Mouse (Mus musculus): ENCODE measurements around the gene Olfr1181. TPM values are rescaled to one million over a fixed set of nuclear protein-coding genes. Genes with fewer than 3 reads are reported as not detected.
"Not testable (repeated sequence)": the region's sequence is repeated elsewhere in the genome, so short reads cannot be mapped to it uniquely, and the experiment has no call there.

Olfr1181 gene
- not detected in 2 replicates for polyA plus RNA-seq (2014; fragmentation: Nextera tagmentation; extraction: Ambion mirVana)

GRCm38 (mm10) chr2:88426071-88426470, at the start of gene Olfr1181:
Olfr1181 (minus strand) TSS chr2:88426171.
- ATAC-seq (ENCODE audit: low FRiP score) (no peak), DNase-seq (ENCODE audit: low spot score) (no peak)
- no peaks in the 10 kb centered on the region for H3K4me1 ChIP-seq (replicated peaks; ENCODE audit: control insufficient read depth, insufficient read depth, low read length)
- WGBS = 94% methylated on average over 1 of the region's 1 CpGs
- H3K4me2 ChIP-seq (replicated peaks) = no peak within 1 kb of the TSS
- no peak within 1 kb of the TSS for H3K4me3 ChIP-seq (replicated peaks; ENCODE audit: low read length)
- H3K36me3 ChIP-seq (replicated peaks; ENCODE audit: control insufficient read depth, insufficient read depth) = no peaks in the 10 kb centered on the region
- H3K9ac ChIP-seq = no peak within 1 kb of the TSS
- H3K27ac ChIP-seq = no peak within 1 kb of the TSS
- H3K9me3 ChIP-seq (ENCODE audit: control insufficient read depth, low read length) = no peaks in the 10 kb centered on the region
- no peaks in the 10 kb centered on the region for H3K27me3 ChIP-seq (ENCODE audit: control insufficient read depth, insufficient read depth, low read length)

GRCm38 (mm10) chr2:88454567-88454966, 28.6 kb upstream of the Olfr1181 start, which contains the start of gene Olfr1183:
Olfr1183 (plus strand) TSS chr2:88454867.
- WGBS = 81% methylated on average over 1 of the region's 1 CpGs
- H3K36me3 ChIP-seq (replicated peaks; ENCODE audit: control insufficient read depth, insufficient read depth) = not testable (repeated sequence)

GRCm38 (mm10) chr2:88449031-88449430, 23.1 kb upstream of the Olfr1181 start, which contains the start of gene Gm13757:
Gm13757 (minus strand) TSS chr2:88449131.
- DNase-seq (ENCODE audit: low spot score) = no peak
- H3K9ac ChIP-seq = no peak within 1 kb of the TSS
- no peaks in the 10 kb centered on the region for H3K4me1 ChIP-seq (replicated peaks; ENCODE audit: control insufficient read depth, insufficient read depth, low read length)
- no peaks in the 10 kb centered on the region for H3K9me3 ChIP-seq (ENCODE audit: control insufficient read depth, low read length)
- no peak for ATAC-seq (ENCODE audit: low FRiP score)
- WGBS = 100% methylated on average over 1 of the region's 1 CpGs
- H3K27me3 ChIP-seq (ENCODE audit: control insufficient read depth, insufficient read depth, low read length) = no peaks in the 10 kb centered on the region
- no peak within 1 kb of the TSS for H3K4me3 ChIP-seq (replicated peaks; ENCODE audit: low read length)
- H3K36me3 ChIP-seq (replicated peaks; ENCODE audit: control insufficient read depth, insufficient read depth) = no peaks in the 10 kb centered on the region
- no peak within 1 kb of the TSS for H3K4me2 ChIP-seq (replicated peaks)
- H3K27ac ChIP-seq = no peak within 1 kb of the TSS

More at GRCm38 (mm10) chr2:88454567-88454966, 28.6 kb upstream of the Olfr1181 start, which contains the start of gene Olfr1183:
- ATAC-seq (ENCODE audit: low FRiP score); H3K4me1 ChIP-seq (replicated peaks; ENCODE audit: control insufficient read depth, insufficient read depth, low read length); H3K27ac ChIP-seq; H3K4me3 ChIP-seq (replicated peaks; ENCODE audit: low read length); H3K27me3 ChIP-seq (ENCODE audit: control insufficient read depth, insufficient read depth, low read length); DNase-seq (ENCODE audit: low spot score); H3K4me2 ChIP-seq (replicated peaks); H3K9me3 ChIP-seq (ENCODE audit: control insufficient read depth, low read length); H3K9ac ChIP-seq: not testable (repeated sequence)

- DNase-seq (ENCODE audit: low spot score) (no peak), ATAC-seq (ENCODE audit: low FRiP score) (no peak)
- Histone ChIP-seq H3K36me3 (replicated peaks; ENCODE audit: control insufficient read depth, insufficient read depth) (no peaks in the 10 kb centered on the region), H3K4me3 (replicated peaks; ENCODE audit: low read length) (no peak within 1 kb of the TSS), H3K27ac (no peak within 1 kb of the TSS), H3K9ac (no peak within 1 kb of the TSS), H3K9me3 (ENCODE audit: control insufficient read depth, low read length) (no peaks in the 10 kb centered on the region), H3K27me3 (ENCODE audit: control insufficient read depth, insufficient read depth, low read length) (no peaks in the 10 kb centered on the region), H3K4me1 (replicated peaks; ENCODE audit: control insufficient read depth, insufficient read depth, low read length) (no peaks in the 10 kb centered on the region), H3K4me2 (replicated peaks) (no peak within 1 kb of the TSS)
- 85% methylated on average over 2 of the region's 2 CpGs for WGBS
These were observed 6.9 kb downstream of the Olfr1181 start, which contains the start of gene Olfr1180 for GRCm38 (mm10) chr2:88419051-88419450. Olfr1180 (minus strand) TSS chr2:88419151.

GRCm38 (mm10) chr2:88406353-88406752, 19.6 kb downstream of the Olfr1181 start, which contains the start of gene Olfr1179:
Olfr1179 (minus strand) TSS chr2:88406453.
- DNase-seq (ENCODE audit: low spot score) = no peak
- WGBS = 91% methylated on average over 3 of the region's 3 CpGs
- Histone ChIP-seq H3K4me3 (replicated peaks; ENCODE audit: low read length) (no peak within 1 kb of the TSS), H3K9ac (no peak within 1 kb of the TSS), H3K27ac (no peak within 1 kb of the TSS), H3K4me2 (replicated peaks) (no peak within 1 kb of the TSS), H3K36me3 (replicated peaks; ENCODE audit: control insufficient read depth, insufficient read depth) (no peaks in the 10 kb centered on the region), H3K27me3 (ENCODE audit: control insufficient read depth, insufficient read depth, low read length) (no peaks in the 10 kb centered on the region), H3K9me3 (ENCODE audit: control insufficient read depth, low read length) (no peaks in the 10 kb centered on the region), H3K4me1 (replicated peaks; ENCODE audit: control insufficient read depth, insufficient read depth, low read length) (no peaks in the 10 kb centered on the region)
- ATAC-seq (ENCODE audit: low FRiP score) = no peak

- ATAC-seq (ENCODE audit: low FRiP score) (no peak), DNase-seq (ENCODE audit: low spot score) (no peak)
- Histone ChIP-seq H3K9ac (no peak within 1 kb of the TSS), H3K27me3 (ENCODE audit: control insufficient read depth, insufficient read depth, low read length) (no peaks in the 10 kb centered on the region), H3K36me3 (replicated peaks; ENCODE audit: control insufficient read depth, insufficient read depth) (no peaks in the 10 kb centered on the region), H3K27ac (no peak within 1 kb of the TSS), H3K4me3 (replicated peaks; ENCODE audit: low read length) (no peak within 1 kb of the TSS), H3K4me2 (replicated peaks) (no peak within 1 kb of the TSS), H3K4me1 (replicated peaks; ENCODE audit: control insufficient read depth, insufficient read depth, low read length) (no peaks in the 10 kb centered on the region), H3K9me3 (ENCODE audit: control insufficient read depth, low read length) (no peaks in the 10 kb centered on the region)
- WGBS = 80% methylated on average over 1 of the region's 1 CpGs
These were observed 39.2 kb downstream of the Olfr1181 start, which contains the start of gene Olfr1178 for GRCm38 (mm10) chr2:88386762-88387161. Olfr1178 (plus strand) TSS chr2:88387062.

Other genes starting within 250 kb of the Olfr1181 start
- gene Olfr1168, start 244.3 kb downstream of the Olfr1181 start, polyA plus RNA-seq (2014; fragmentation: Nextera tagmentation; extraction: Ambion mirVana) = not detected in 2 replicates
- gene Olfr1170, start 197.8 kb downstream of the Olfr1181 start, polyA plus RNA-seq (2014; fragmentation: Nextera tagmentation; extraction: Ambion mirVana) = not detected in 2 replicates
- not detected in 2 replicates for gene Olfr1173, start 146.3 kb downstream of the Olfr1181 start, polyA plus RNA-seq (2014; fragmentation: Nextera tagmentation; extraction: Ambion mirVana)
- gene Olfr1174-ps, start 111.0 kb downstream of the Olfr1181 start, polyA plus RNA-seq (2014; fragmentation: Nextera tagmentation; extraction: Ambion mirVana) = not detected in 2 replicates
- not detected in 2 replicates for gene Olfr1175-ps, start 99.0 kb downstream of the Olfr1181 start, polyA plus RNA-seq (2014; fragmentation: Nextera tagmentation; extraction: Ambion mirVana)
- not detected in 2 replicates for gene Olfr1176, start 89.5 kb downstream of the Olfr1181 start, polyA plus RNA-seq (2014; fragmentation: Nextera tagmentation; extraction: Ambion mirVana)
- not detected in 2 replicates for gene Olfr1177-ps, start 79.7 kb downstream of the Olfr1181 start, polyA plus RNA-seq (2014; fragmentation: Nextera tagmentation; extraction: Ambion mirVana)
- not detected in 2 replicates for gene Olfr1178, start 39.1 kb downstream of the Olfr1181 start, polyA plus RNA-seq (2014; fragmentation: Nextera tagmentation; extraction: Ambion mirVana)
- not detected in 2 replicates for gene Olfr1179, start 19.7 kb downstream of the Olfr1181 start, polyA plus RNA-seq (2014; fragmentation: Nextera tagmentation; extraction: Ambion mirVana)
- not detected in 2 replicates for gene Olfr1180, start 7.0 kb downstream of the Olfr1181 start, polyA plus RNA-seq (2014; fragmentation: Nextera tagmentation; extraction: Ambion mirVana)
- not detected in 2 replicates for gene Gm13757, start 23.0 kb upstream of the Olfr1181 start, polyA plus RNA-seq (2014; fragmentation: Nextera tagmentation; extraction: Ambion mirVana)
- not detected in 2 replicates for gene Olfr1183, start 28.7 kb upstream of the Olfr1181 start, polyA plus RNA-seq (2014; fragmentation: Nextera tagmentation; extraction: Ambion mirVana)
- gene Olfr1184, start 57.4 kb upstream of the Olfr1181 start, polyA plus RNA-seq (2014; fragmentation: Nextera tagmentation; extraction: Ambion mirVana) = not detected in 2 replicates
- not detected in 2 replicates for gene Olfr1185-ps1, start 67.1 kb upstream of the Olfr1181 start, polyA plus RNA-seq (2014; fragmentation: Nextera tagmentation; extraction: Ambion mirVana)
- gene Olfr1186, start 92.4 kb upstream of the Olfr1181 start, polyA plus RNA-seq (2014; fragmentation: Nextera tagmentation; extraction: Ambion mirVana) = not detected in 2 replicates
- not detected in 2 replicates for gene Olfr1188, start 130.8 kb upstream of the Olfr1181 start, polyA plus RNA-seq (2014; fragmentation: Nextera tagmentation; extraction: Ambion mirVana)
- gene Olfr1189, start 160.3 kb upstream of the Olfr1181 start, polyA plus RNA-seq (2014; fragmentation: Nextera tagmentation; extraction: Ambion mirVana) = not detected in 2 replicates
- gene Olfr1191-ps1, start 214.4 kb upstream of the Olfr1181 start, polyA plus RNA-seq (2014; fragmentation: Nextera tagmentation; extraction: Ambion mirVana) = not detected in 2 replicates
- gene Olfr1192-ps1, start 222.3 kb upstream of the Olfr1181 start, polyA plus RNA-seq (2014; fragmentation: Nextera tagmentation; extraction: Ambion mirVana) = not detected in 2 replicates
- gene Olfr1193, start 249.5 kb upstream of the Olfr1181 start, polyA plus RNA-seq (2014; fragmentation: Nextera tagmentation; extraction: Ambion mirVana) = not detected in 2 replicates